Mouse (Mus musculus) heart, embryonic 11.5 days (tissue): ENCODE results near the gene Cblb. TPM values are rescaled to one million over a fixed set of nuclear protein-coding genes. Genes with fewer than 3 reads are reported as not detected.

Experiments
- ATAC-seq: fragments of 200-750 bp; cut with Nextera tagmentation; replicated peaks from 2 replicates; pipeline ENCODE4 v1.8.0; 2017; ENCODE audit warnings: moderate library complexity; ENCODE audit not compliant: insufficient number of reproducible peaks, low FRiP score, low TSS enrichment
- H3K27ac ChIP-seq: fragments of 300-500 bp; sonication (generic); 2 replicates; pipeline ENCODE4 v1.5.1; 2014; ENCODE audit warnings: mild to moderate bottlenecking, low read depth, low read length
- H3K27me3 ChIP-seq: fragments of 300-500 bp; sonication (generic); 2 replicates; pipeline ENCODE4 v1.6.1; 2014; ENCODE audit warnings: mild to moderate bottlenecking, low read length, mixed read lengths; ENCODE audit not compliant: control insufficient read depth, insufficient read depth
- H3K36me3 ChIP-seq: fragments of 300-500 bp; sonication (generic); 2 replicates; pipeline ENCODE4 v1.6.1; 2014; ENCODE audit warnings: mild to moderate bottlenecking, low read length, moderate library complexity, mixed read lengths; ENCODE audit not compliant: control insufficient read depth, insufficient read depth
- H3K4me1 ChIP-seq: fragments of 300-500 bp; sonication (generic); 2 replicates; pipeline ENCODE4 v1.6.1; 2014; ENCODE audit warnings: low read length; ENCODE audit not compliant: control insufficient read depth, insufficient read depth
- H3K4me2 ChIP-seq: fragments of 300-500 bp; sonication (generic); 2 replicates; pipeline ENCODE4 v1.6.1; 2014; ENCODE audit warnings: mild to moderate bottlenecking, moderate library complexity
- H3K4me3 ChIP-seq: fragments of 300-500 bp; sonication (generic); 2 replicates; pipeline ENCODE4 v1.5.1; 2014; ENCODE audit warnings: low read depth, low read length
- H3K9ac ChIP-seq: fragments of 300-500 bp; sonication (generic); 2 replicates; pipeline ENCODE4 v1.6.1; 2014; ENCODE audit warnings: mild to moderate bottlenecking, low read depth, low read length, moderate library complexity
- H3K9me3 ChIP-seq: fragments of 300-500 bp; sonication (generic); replicated peaks from 2 replicates; pipeline ENCODE4 v1.6.1; 2016; ENCODE audit warnings: low read length; ENCODE audit not compliant: control insufficient read depth
- WGBS: fragments of 180-500 bp; shearing (Covaris S2); extraction: QIAGEN DNeasy Blood & Tissue Kit; methylation state at CpG from one replicate; pipeline ENCODE4 v1.1.7; 2014; ENCODE audit not compliant: insufficient replicate concordance; 5-methylcytosine and 5-hydroxymethylcytosine counted together
- polyA plus RNA-seq: library from polyadenylated mRNA; unstranded; fragments of >200 nt; fragmentation: Nextera tagmentation; extraction: Ambion mirVana; gene quantifications from 2 replicates; pipeline ENCODE4 v1.2.1, GENCODE M21; 2014

Cblb gene
- polyA plus RNA-seq, 1 experiment from 2014 or later = 15.3 TPM

DNA sequence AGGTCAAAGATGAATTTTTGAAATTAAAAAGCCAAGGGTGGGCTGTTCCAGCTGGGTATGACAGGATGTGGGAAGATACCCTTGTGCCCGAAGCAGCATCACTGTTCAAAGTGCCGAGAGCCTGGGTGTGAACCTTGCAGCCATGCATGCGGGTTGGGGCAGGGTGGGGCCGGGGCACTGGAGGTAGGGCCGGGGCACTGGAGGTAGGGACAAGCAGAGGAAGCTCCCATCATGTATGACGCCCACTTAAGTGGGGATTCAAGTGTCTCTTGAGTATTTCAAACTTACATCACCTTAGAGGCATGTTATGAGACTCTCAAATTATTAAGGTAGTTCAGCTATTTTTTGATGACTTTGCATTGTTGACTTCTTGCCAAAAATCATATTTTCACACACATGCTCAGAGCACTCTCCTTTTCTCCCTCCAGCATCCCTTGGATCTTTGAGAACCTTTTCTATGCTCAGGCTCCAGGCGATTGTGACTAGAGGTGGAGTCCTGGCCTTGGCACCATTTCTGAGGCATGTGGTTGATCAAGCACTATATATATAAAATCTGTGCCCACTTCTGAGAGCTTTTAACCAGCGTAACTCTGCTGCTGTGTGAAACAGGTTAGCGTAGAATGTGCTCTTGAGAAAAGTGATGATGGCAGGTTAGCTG is 55.9 kb downstream of the Cblb start:
- Histone ChIP-seq H3K27ac (no peak overlapping the region), H3K36me3 (no peaks in the 10 kb centered on the region), H3K4me3 (no peak overlapping the region), H3K9me3 (no peaks in the 10 kb centered on the region), H3K4me2 (no peak overlapping the region), H3K9ac (no peak overlapping the region), H3K27me3 (no peaks in the 10 kb centered on the region), H3K4me1 (peaks cover 5% of the 10 kb centered on the region; the same call in 1 of the 2 replicates)
- ATAC-seq = 0 out of 2 replicates have a peak, but pooled peaks have one; percentile 22
- WGBS = 82% methylated on average over 9 of the region's 9 CpGs

DNA sequence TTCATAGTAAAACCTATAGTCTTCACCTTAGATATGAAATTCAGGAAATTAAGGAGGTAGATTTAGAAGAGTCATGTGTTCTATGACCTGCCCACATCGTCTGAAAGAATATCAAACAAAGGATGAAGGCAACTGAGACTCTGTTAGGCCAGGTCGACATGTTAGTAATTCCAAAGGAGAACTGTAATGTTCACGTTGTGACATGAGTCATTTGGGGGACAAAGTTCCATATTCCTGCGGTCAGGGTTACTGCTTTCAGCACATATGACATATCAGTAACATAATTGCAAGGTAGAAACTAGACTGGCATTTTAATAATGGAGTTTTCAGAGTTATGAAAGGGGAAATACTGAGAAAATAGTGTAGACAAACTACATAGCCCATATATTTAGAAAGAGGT is 58.3 kb downstream of the Cblb start:
- WGBS = 87% methylated on average over 4 of the region's 4 CpGs
- H3K27ac ChIP-seq = no peak overlapping the region
- ATAC-seq = no peak

GRCm38 (mm10) chr16:52090899-52091298 is 59.9 kb downstream of the Cblb start:
- Histone ChIP-seq H3K9me3 (no peaks in the 10 kb centered on the region), H3K4me3 (no peak overlapping the region), H3K4me2 (no peak overlapping the region), H3K27me3 (no peaks in the 10 kb centered on the region), H3K36me3 (no peaks in the 10 kb centered on the region), H3K9ac (no peak overlapping the region), H3K4me1 (peaks cover 28% of the 10 kb centered on the region), H3K27ac (no peak overlapping the region)
- 71% methylated on average over 6 of the region's 6 CpGs for WGBS
- no peak for ATAC-seq

More for the DNA sequence above, 58.3 kb downstream of the Cblb start:
- Histone ChIP-seq H3K4me1 (peaks cover 12% of the 10 kb centered on the region), H3K4me2 (no peak overlapping the region), H3K36me3 (no peaks in the 10 kb centered on the region), H3K27me3 (no peaks in the 10 kb centered on the region), H3K4me3 (no peak overlapping the region), H3K9ac (no peak overlapping the region), H3K9me3 (no peaks in the 10 kb centered on the region)

DNA sequence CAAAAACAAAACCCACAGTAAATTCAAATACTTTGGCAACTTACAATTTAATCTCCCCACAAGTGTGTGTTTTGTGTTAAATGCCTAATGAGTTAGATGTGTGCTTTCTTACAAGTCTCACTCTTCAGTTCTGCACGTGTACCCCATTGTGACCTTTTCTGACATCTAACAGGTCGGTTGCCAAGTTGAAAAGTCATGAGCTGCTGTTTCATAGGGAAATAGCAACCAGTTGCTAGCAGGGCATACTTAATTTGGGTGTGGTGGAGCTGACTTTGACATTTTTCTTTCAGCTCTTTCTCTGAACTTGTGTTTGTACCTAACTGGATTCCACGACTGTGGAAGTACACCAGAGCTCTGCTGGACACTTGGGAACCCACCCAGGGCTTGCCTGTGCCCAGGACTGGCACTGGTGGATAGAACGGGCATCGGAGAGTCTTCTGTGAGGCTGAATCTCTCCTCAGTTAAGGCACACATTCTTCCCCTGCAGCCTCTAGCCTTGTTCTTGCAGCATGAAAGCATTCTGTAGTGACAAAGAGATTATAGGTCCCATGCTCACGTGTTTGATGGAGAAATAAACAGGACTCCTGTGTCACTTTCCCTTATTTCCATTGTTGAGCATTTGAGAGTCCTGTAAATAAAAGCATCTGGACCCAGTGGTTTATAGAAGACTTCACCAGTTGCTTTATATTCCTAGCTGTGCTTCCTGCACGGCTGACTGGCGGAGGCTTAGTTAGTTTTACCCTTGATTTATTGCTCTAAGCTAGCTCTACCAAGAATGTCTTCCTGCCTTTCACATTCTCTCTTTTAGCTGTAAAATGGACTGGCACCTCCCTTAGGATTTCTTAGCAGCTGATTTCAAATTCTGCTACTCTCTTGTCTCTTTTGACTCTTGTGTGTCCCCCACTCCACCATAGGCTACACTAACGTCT is 62.6 kb downstream of the Cblb start:
- no peak for ATAC-seq
- no peak overlapping the region for H3K9ac ChIP-seq
- no peak overlapping the region for H3K4me3 ChIP-seq
- WGBS = 66% methylated on average over 9 of the region's 9 CpGs
- H3K4me1 ChIP-seq = peaks cover 24% of the 10 kb centered on the region
- no peaks in the 10 kb centered on the region for H3K9me3 ChIP-seq
- H3K27me3 ChIP-seq = no peaks in the 10 kb centered on the region
- no peaks in the 10 kb centered on the region for H3K36me3 ChIP-seq
- H3K4me2 ChIP-seq = no peak overlapping the region
- H3K27ac ChIP-seq = peak overlapping the region; percentile 35

- 79% methylated on average over 10 of the region's 10 CpGs for WGBS
- Histone ChIP-seq H3K27ac (peak overlapping the region; percentile 54), H3K9ac (no peak overlapping the region), H3K27me3 (no peaks in the 10 kb centered on the region), H3K36me3 (no peaks in the 10 kb centered on the region), H3K4me3 (no peak overlapping the region), H3K4me2 (no peak overlapping the region), H3K4me1 (peaks cover 24% of the 10 kb centered on the region), H3K9me3 (no peaks in the 10 kb centered on the region)
- ATAC-seq = no peak
Observed at GRCm38 (mm10) chr16:52094735-52095459, 63.9 kb downstream of the Cblb start.

GRCm38 (mm10) chr16:52095643-52096042 is 64.6 kb downstream of the Cblb start:
- peaks cover 29% of the 10 kb centered on the region for H3K4me1 ChIP-seq
- no peak overlapping the region for H3K9ac ChIP-seq
- H3K36me3 ChIP-seq = no peaks in the 10 kb centered on the region
- H3K4me2 ChIP-seq = no peak overlapping the region
- 39% methylated on average over 3 of the region's 3 CpGs for WGBS
- no peak overlapping the region for H3K4me3 ChIP-seq
- H3K27me3 ChIP-seq = no peaks in the 10 kb centered on the region
- H3K27ac ChIP-seq = peak overlapping the region; percentile 54
- no peak for ATAC-seq
- H3K9me3 ChIP-seq = no peaks in the 10 kb centered on the region

DNA sequence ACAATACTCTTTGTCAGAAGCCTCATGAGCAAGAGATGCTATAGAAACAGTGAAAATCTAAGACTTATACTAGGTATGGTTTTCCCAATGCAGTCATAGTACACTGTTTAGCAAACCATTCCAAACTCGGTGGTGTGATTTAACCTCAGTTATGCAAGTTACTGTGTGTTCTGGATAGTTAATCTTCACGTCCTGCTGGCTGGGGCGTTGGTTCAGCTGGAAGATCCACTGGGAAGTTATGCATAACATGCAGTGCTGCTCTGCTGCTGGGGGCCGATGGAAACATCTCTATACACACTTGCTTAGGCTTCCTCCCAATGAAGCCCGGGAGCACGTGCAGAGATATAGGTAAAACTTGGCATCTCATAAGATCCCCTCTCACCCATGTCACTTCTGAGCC is 69.4 kb downstream of the Cblb start:
- Histone ChIP-seq H3K4me1 (peaks cover 18% of the 10 kb centered on the region), H3K27me3 (no peaks in the 10 kb centered on the region), H3K27ac (no peak overlapping the region), H3K36me3 (no peaks in the 10 kb centered on the region), H3K4me2 (no peak overlapping the region), H3K9me3 (no peaks in the 10 kb centered on the region), H3K9ac (no peak overlapping the region), H3K4me3 (no peak overlapping the region)
- 67% methylated on average over 6 of the region's 6 CpGs for WGBS
- no peak for ATAC-seq

DNA sequence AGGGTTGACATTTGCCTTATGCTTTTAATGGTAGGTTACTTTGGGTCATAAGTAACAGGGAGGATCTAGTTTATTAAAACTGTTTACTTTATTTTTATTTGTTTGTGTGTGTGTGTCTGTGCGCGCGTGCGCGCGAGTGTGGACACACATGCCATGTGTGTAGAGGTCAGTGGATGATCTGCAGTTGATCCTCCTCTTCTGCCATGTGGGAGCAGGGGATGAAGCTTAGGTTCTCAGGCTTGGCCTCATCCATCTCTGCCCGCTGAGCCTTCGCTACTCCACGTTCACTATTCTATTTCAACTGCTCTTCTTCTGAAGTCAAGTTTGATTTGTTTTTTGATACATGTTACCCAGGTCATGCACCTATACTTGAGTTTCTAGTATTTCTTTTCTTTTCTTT is 73.6 kb downstream of the Cblb start:
- Histone ChIP-seq H3K9ac (no peak overlapping the region), H3K9me3 (no peaks in the 10 kb centered on the region), H3K36me3 (no peaks in the 10 kb centered on the region), H3K27me3 (no peaks in the 10 kb centered on the region), H3K4me2 (no peak overlapping the region), H3K27ac (no peak overlapping the region), H3K4me1 (peaks cover 16% of the 10 kb centered on the region), H3K4me3 (no peak overlapping the region)
- 96% methylated on average over 9 of the region's 9 CpGs for WGBS
- no peak for ATAC-seq
